ENCODE assay signal across 17 mouse cellular contexts in genomic region chr17:13574682-13575444, GRCm38 (mm10).
DNase-seq lines count a peak whose midpoint lies in the region; ATAC-seq and TF ChIP-seq lines count a peak whose summit lies in the region.
"Had no signal": no experiment of that assay in that cellular context is flagged by ENCODE, and none has a peak within 500 bp of the region (broad histone marks: within the 10 kb centered on the region; RNA-seq: fewer than 3 reads in every experiment).

No protein-coding gene starts in this region.

- 38% methylated on average over 13 of the region's 13 CpGs for WGBS in hindbrain, embryonic 13.5 days
- 41% methylated on average over 13 of the region's 13 CpGs for WGBS in midbrain, embryonic 15.5 days

- no peaks in the 10 kb centered on the region for H3K36me3 ChIP-seq in hindbrain, embryonic 13.5 days
- no peaks in the 10 kb centered on the region for H3K36me3 ChIP-seq in midbrain, embryonic 15.5 days (replicated peaks)
- H3K36me3 ChIP-seq: heart, embryonic 15.5 days; limb, embryonic 15.5 days; lung, embryonic 15.5 days had no signal

- no peaks in the 10 kb centered on the region for H3K9me3 ChIP-seq in hindbrain, embryonic 13.5 days
- no peaks in the 10 kb centered on the region for H3K9me3 ChIP-seq in midbrain, embryonic 15.5 days
- H3K9me3 ChIP-seq: heart, embryonic 15.5 days; limb, embryonic 15.5 days; lung, embryonic 15.5 days had no signal

- H3K4me3 ChIP-seq in layer of hippocampus, adult 2 months: no peak overlapping the region
- no peak overlapping the region for H3K4me3 ChIP-seq in hindbrain, embryonic 13.5 days
- H3K4me3 ChIP-seq in midbrain, embryonic 15.5 days: no peak overlapping the region
- H3K4me3 ChIP-seq: erythroblast, embryonic 14.5 days; heart, embryonic 15.5 days; left cerebral cortex, adult 2 months; limb, embryonic 15.5 days; lung, embryonic 15.5 days had no signal

- no peaks in the 10 kb centered on the region for H3K27me3 ChIP-seq in hindbrain, embryonic 13.5 days
- H3K27me3 ChIP-seq in midbrain, embryonic 15.5 days (replicated peaks): no peaks in the 10 kb centered on the region
- H3K27me3 ChIP-seq: heart, embryonic 15.5 days; limb, embryonic 15.5 days; lung, embryonic 15.5 days had no signal

- H3K4me1 ChIP-seq in hindbrain, embryonic 13.5 days (replicated peaks): peaks cover 28% of the 10 kb centered on the region
- H3K4me1 ChIP-seq in midbrain, embryonic 15.5 days: peaks cover 41% of the 10 kb centered on the region
- H3K4me1 ChIP-seq: limb, embryonic 15.5 days; lung, embryonic 15.5 days had no signal

- DNase-seq in layer of hippocampus, adult 2 months (ENCODE audit: low spot score in 2 of 2): no peak
- DNase-seq in layer of hippocampus, postnatal 10 days (ENCODE audit: low spot score in 2 of 2): no peak
- DNase-seq in gastrocnemius, postnatal 10 days: no peak
- DNase-seq in Muller cell, postnatal 12 days (ENCODE audit: inconsistent ontology term): no peak
- no peak for DNase-seq in urinary bladder, adult 2 months (ENCODE audit: low spot score)
- no peak for DNase-seq in spleen, postnatal 36 days (ENCODE audit: low spot score in 2 of 2)
- DNase-seq: adrenal gland, postnatal 25 days; cerebellum, adult 11 months; gastrocnemius, postnatal 14 days; kidney, postnatal 14 days had no signal

- 0 out of 2 replicates have a peak overlapping the region, but pooled peaks have one; percentile 7 for H3K27ac ChIP-seq in layer of hippocampus, adult 2 months
- peak overlapping the region; percentile 85 for H3K27ac ChIP-seq in hindbrain, embryonic 13.5 days
- peak overlapping the region; percentile 83 for H3K27ac ChIP-seq in midbrain, embryonic 15.5 days
- H3K27ac ChIP-seq: heart, embryonic 15.5 days; left cerebral cortex, adult 2 months; limb, embryonic 15.5 days; lung, embryonic 15.5 days had no signal

- H3K4me2 ChIP-seq in hindbrain, embryonic 13.5 days: peak overlapping the region; percentile 20; the same call in 1 of the 2 replicates
- H3K4me2 ChIP-seq in midbrain, embryonic 15.5 days: no peak overlapping the region
- H3K4me2 ChIP-seq: heart, embryonic 15.5 days; limb, embryonic 15.5 days; lung, embryonic 15.5 days had no signal

- peak; percentile 75 for ATAC-seq in hindbrain, embryonic 13.5 days (ENCODE audit: low FRiP score)
- peak; percentile 55 for ATAC-seq in midbrain, embryonic 15.5 days (replicated peaks)

- H3K9ac ChIP-seq in hindbrain, embryonic 13.5 days: no peak overlapping the region
- no peak overlapping the region for H3K9ac ChIP-seq in midbrain, embryonic 15.5 days
- H3K9ac ChIP-seq: heart, embryonic 15.5 days; limb, embryonic 15.5 days; lung, embryonic 15.5 days had no signal

- TF ChIP-seq CTCF in layer of hippocampus, adult 2 months (conservative IDR thresholded peaks at IDR 0.05): no peak

Comparison
In these comparisons a context has a peak if more than half of its experiments do, and no peak if none do; other contexts are left out.
1. H3K27ac ChIP-seq: peak in every context shown above with its lines; median percentile 85 in hindbrain, embryonic 13.5 days; 83 in midbrain, embryonic 15.5 days; 7 in layer of hippocampus, adult 2 months.